Mouse (Mus musculus): ENCODE measurements around the gene Acyp2.
A peak's percentile ranks its signal among the peaks of the same experiment; 100 is the strongest.
"Not testable (repeated sequence)": the region's sequence is repeated elsewhere in the genome, so short reads cannot be mapped to it uniquely, and the experiment has no call there.

The Acyp2 gene

GRCm38 (mm10) chr11:30649001-30649637 is at the start of gene Acyp2:
Gene Acyp2, minus strand, starts transcription at chr11:30649587.
- peak; percentile 92 to 98 for DNase-seq (ENCODE audit: inconsistent age in 2 of 2, low spot score in 1 of 2)

- peak in 1 of 2 experiments; percentile 33 for DNase-seq (ENCODE audit: inconsistent age in 2 of 2, low spot score in 1 of 2)
Measured at GRCm38 (mm10) chr11:30689421-30689820, 40.0 kb upstream of the Acyp2 start.

- peak; percentile 63 to 86 for DNase-seq (ENCODE audit: inconsistent age in 2 of 2, low spot score in 1 of 2)
Measured at GRCm38 (mm10) chr11:30676086-30676485, 26.7 kb upstream of the Acyp2 start.

- no peak for DNase-seq (ENCODE audit: inconsistent age in 2 of 2, low spot score in 1 of 2)
Measured at GRCm38 (mm10) chr11:30672719-30673118, 23.3 kb upstream of the Acyp2 start.

- DNase-seq (ENCODE audit: inconsistent age in 2 of 2, low spot score in 1 of 2) = no peak
Measured at GRCm38 (mm10) chr11:30663001-30663400, 13.6 kb upstream of the Acyp2 start.

- no peak for DNase-seq (ENCODE audit: inconsistent age in 2 of 2, low spot score in 1 of 2)
Measured at GRCm38 (mm10) chr11:30662591-30662990, 13.2 kb upstream of the Acyp2 start.

- DNase-seq (ENCODE audit: inconsistent age in 2 of 2, low spot score in 1 of 2) = peak; percentile 17 to 83
Measured at GRCm38 (mm10) chr11:30657069-30657468, 7.7 kb upstream of the Acyp2 start.

- DNase-seq (ENCODE audit: inconsistent age in 2 of 2, low spot score in 1 of 2) = no peak
Measured at GRCm38 (mm10) chr11:30656060-30656459, 6.7 kb upstream of the Acyp2 start.

GRCm38 (mm10) chr11:30650416-30650815 is 1.0 kb upstream of the Acyp2 start:
- peak in 1 of 2 experiments; percentile 54 for DNase-seq (ENCODE audit: inconsistent age in 2 of 2, low spot score in 1 of 2)

- DNase-seq (ENCODE audit: inconsistent age in 2 of 2, low spot score in 1 of 2) = no peak
Measured at GRCm38 (mm10) chr11:30635674-30636073, 13.7 kb downstream of the Acyp2 start.

GRCm38 (mm10) chr11:30630514-30630913 is 18.9 kb downstream of the Acyp2 start:
- DNase-seq (ENCODE audit: inconsistent age in 2 of 2, low spot score in 1 of 2) = no peak

GRCm38 (mm10) chr11:30623218-30623617 is 26.2 kb downstream of the Acyp2 start:
- no peak for DNase-seq (ENCODE audit: inconsistent age in 2 of 2, low spot score in 1 of 2)

GRCm38 (mm10) chr11:30621386-30622363 is 27.7 kb downstream of the Acyp2 start:
- DNase-seq (ENCODE audit: inconsistent age in 2 of 2, low spot score in 1 of 2) = not testable (repeated sequence)

GRCm38 (mm10) chr11:30618235-30618634 is 31.2 kb downstream of the Acyp2 start:
- no peak for DNase-seq (ENCODE audit: inconsistent age in 2 of 2, low spot score in 1 of 2)

GRCm38 (mm10) chr11:30617571-30618097 is 31.8 kb downstream of the Acyp2 start:
- peak; percentile 29 to 73 for DNase-seq (ENCODE audit: inconsistent age in 2 of 2, low spot score in 1 of 2)

- DNase-seq (ENCODE audit: inconsistent age in 2 of 2, low spot score in 1 of 2) = peak in 1 of 2 experiments; percentile 7
Measured at GRCm38 (mm10) chr11:30615977-30616376, 33.4 kb downstream of the Acyp2 start.

- no peak for DNase-seq (ENCODE audit: inconsistent age in 2 of 2, low spot score in 1 of 2)
Measured at GRCm38 (mm10) chr11:30613916-30614546, 35.4 kb downstream of the Acyp2 start.

- DNase-seq (ENCODE audit: inconsistent age in 2 of 2, low spot score in 1 of 2) = no peak
Measured at GRCm38 (mm10) chr11:30612699-30613098, 36.7 kb downstream of the Acyp2 start.

- no peak for DNase-seq (ENCODE audit: inconsistent age in 2 of 2, low spot score in 1 of 2)
Measured at GRCm38 (mm10) chr11:30609247-30609646, 40.1 kb downstream of the Acyp2 start.

GRCm38 (mm10) chr11:30607587-30608518 is 41.5 kb downstream of the Acyp2 start:
- no peak for DNase-seq (ENCODE audit: inconsistent age in 2 of 2, low spot score in 1 of 2)
